Mouse (Mus musculus): ENCODE measurements around the gene Wwc2. TPM values are rescaled to one million over a fixed set of nuclear protein-coding genes. Genes with fewer than 3 reads are reported as not detected.

Wwc2 gene
- total RNA-seq, 2 experiments from 2014 or later: 2.1 to 2.3 TPM

- ATAC-seq (ENCODE audit: poor library complexity, severe bottlenecking): no peak
These were observed 83.7 kb downstream of the Wwc2 start for GRCm38 (mm10) chr8:47907056-47907455.

- no peak for ATAC-seq (ENCODE audit: poor library complexity, severe bottlenecking)
These were observed 84.6 kb downstream of the Wwc2 start for GRCm38 (mm10) chr8:47906142-47906541.

GRCm38 (mm10) chr8:47905256-47905655, 85.5 kb downstream of the Wwc2 start:
- no peak for ATAC-seq (ENCODE audit: poor library complexity, severe bottlenecking)

DNA sequence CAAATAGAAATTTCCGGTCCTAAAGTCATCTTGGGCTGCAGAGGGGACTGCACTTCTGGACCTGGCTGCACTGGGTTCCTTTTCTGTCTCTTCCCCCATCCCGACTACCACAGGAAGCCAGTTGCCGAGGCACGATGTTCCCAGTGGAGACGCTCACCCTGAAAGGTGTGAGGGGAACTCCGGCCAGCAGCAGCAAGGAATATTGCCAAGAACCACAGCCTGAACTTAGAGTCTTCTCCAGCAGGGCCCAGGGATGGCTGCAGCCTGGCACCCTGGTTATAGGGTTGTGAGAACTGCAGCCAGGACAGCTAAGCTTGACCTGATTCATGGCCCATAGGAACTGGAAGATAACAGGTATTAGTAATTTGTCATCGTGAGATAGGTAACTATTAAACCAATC, 86.7 kb downstream of the Wwc2 start:
- ATAC-seq (ENCODE audit: poor library complexity, severe bottlenecking): no peak

DNA sequence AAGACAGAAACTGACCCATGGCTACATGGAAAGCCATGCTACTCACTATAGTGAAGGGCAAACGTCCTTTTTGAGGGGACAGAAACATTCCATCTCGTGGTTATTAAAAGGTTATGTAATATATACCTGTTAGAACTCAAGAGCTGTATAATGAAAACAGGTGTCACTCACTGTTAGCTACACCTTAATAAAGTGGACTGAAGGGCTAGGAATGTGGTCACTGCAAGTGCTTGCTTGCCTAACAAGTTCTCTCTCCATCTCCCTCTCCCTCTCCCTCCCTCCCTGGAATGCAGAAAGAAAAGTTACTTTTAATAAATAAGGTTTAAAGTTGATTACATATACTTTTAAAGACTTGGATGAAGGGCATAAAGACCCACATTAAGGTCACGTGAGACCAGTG, 88.0 kb downstream of the Wwc2 start:
- ATAC-seq (ENCODE audit: poor library complexity, severe bottlenecking): no peak

GRCm38 (mm10) chr8:47900361-47900760, 90.4 kb downstream of the Wwc2 start:
- ATAC-seq (ENCODE audit: poor library complexity, severe bottlenecking): no peak

DNA sequence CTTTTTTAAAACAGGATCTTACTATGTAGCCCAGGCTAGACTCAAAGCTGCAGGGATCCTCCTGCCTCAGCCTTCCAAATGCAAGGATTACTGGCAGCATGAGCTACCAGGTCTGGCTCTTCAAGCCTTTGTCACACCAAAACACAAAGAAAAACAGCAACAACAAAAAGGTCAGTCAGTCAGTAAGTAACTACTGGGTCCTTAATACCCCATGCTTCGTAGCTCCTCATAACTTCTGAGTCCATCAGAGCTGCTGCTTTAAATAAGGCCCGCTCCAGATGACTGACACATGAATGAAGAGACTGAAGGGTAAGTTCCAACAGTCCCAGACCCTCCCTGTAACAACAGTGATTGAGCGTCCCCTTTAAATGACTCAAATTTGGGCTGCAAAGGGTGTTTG, 90.8 kb downstream of the Wwc2 start:
- ATAC-seq (ENCODE audit: poor library complexity, severe bottlenecking): no peak

DNA sequence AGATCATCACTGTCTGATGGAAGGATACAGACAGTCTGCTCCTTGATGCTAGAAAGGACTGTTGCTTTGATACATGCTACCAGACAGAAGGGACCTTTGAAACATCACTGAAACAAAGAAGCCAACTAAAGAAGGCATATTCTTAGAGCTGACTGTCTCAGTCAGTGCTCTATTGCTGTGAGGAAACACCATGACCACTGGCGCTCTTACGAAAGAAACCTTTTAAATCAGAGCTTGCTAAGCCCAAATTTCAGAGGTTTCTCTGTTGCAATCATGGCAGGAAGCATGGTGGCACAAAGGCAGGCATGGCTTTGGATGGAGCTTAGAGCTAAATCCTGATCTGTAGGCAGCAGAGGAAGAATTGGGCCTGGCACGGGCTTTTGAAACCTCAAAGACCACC, 98.3 kb downstream of the Wwc2 start:
- no peak for ATAC-seq (ENCODE audit: poor library complexity, severe bottlenecking)

GRCm38 (mm10) chr8:47891641-47892040, 99.1 kb downstream of the Wwc2 start:
- no peak for ATAC-seq (ENCODE audit: poor library complexity, severe bottlenecking)

DNA sequence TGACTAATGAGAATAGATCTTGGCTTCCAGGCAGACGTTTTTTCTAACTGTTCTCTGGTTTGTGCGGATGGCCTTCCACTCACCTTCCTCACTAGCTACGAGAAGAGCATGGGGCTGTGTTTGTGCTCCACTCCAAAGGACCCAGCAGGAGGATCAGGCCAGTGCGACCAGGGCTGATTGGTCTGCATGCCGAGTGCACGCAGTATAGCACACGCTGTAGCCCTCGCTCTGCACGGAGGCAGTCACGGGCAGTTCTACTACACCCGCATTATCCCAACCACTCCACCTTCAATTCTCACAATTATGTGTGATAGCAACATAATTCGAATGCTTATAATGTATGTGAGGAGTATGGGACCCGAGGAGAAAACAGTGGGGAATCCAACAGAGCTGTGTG, 99.9 kb downstream of the Wwc2 start:
- no peak for ATAC-seq (ENCODE audit: poor library complexity, severe bottlenecking)

DNA sequence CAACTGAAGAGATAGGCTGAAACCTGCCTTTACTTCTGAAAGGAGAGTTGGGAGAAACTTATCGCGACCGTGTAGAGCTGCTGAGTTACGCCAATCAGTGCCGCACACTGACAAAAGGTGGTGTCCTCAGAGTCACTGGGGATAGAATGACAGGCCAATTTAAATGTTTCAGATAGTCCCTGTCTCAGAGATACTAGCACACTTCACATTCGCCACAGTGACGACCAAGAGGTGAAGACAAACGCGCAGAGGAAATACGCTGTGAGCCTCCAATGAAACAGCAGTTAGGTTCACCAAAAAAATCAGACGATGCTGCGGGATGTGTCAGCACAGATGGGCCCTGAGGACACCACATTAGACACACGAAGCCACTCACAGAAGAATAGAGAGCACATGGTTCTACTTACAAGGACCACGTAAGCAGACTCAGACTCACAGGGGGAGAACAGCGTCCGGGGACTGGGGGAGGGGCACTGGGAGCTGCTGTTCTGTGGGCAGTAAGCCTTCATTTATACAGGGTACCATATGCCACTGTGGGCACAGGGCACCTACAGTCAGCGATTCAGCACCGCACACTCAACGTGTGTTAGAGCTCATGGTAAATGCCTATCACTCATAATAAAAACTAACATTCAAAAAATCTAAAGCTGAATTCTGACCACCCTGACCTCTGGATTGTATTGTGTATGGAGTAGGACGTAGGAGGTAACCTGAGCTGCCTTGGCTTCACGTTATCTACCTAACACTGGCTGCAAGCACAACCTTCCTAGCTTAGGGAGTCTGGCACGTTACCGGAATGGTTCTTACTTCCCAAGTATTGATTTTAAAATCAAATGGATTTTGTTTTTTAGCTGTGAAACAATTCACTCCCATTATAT, 100.5 kb downstream of the Wwc2 start:
- ATAC-seq (ENCODE audit: poor library complexity, severe bottlenecking): no peak

- no peak for ATAC-seq (ENCODE audit: poor library complexity, severe bottlenecking)
These were observed 101.7 kb downstream of the Wwc2 start for GRCm38 (mm10) chr8:47888841-47889570.

DNA sequence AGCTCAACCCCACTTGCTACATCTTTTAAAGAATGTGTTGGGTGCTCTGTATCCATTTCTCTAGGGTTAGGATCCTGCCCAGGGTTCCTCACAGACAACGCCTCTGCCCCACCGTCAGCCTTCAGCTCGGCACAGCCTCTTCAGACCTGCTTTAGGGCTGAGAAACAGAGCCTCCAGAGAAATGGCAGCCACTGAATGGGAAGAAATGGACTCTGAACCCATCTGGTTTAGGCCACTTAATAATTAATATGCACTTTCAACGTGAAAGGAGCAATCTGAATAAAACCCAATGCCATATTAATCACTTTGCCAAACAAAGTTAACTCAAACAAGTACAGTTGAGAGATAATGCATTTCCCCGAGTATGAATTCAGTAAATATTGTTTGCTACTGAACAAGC, 106.4 kb downstream of the Wwc2 start:
- no peak for ATAC-seq (ENCODE audit: poor library complexity, severe bottlenecking)

DNA sequence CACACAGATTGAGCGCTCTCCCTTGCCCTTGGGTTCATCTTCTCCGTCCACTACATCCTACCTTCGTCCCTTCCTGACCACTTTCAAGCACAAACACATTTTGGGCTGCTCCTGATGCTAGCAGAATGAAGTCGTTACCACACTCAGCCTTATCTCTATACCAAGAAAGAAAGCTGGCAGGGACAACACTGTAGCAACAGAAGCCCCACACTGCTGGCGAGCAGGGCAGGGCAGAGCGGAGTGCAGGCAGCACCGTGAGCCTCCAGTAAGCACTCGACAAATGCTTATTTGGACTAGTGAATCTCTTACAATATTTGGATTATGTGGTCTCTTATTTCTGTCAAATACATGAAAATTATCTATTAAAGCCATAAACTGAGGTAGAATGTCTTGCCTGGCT, 107.0 kb downstream of the Wwc2 start:
- no peak for ATAC-seq (ENCODE audit: poor library complexity, severe bottlenecking)

GRCm38 (mm10) chr8:47878516-47878915, 112.2 kb downstream of the Wwc2 start:
- ATAC-seq (ENCODE audit: poor library complexity, severe bottlenecking): no peak

GRCm38 (mm10) chr8:47875865-47876264, 114.9 kb downstream of the Wwc2 start:
- ATAC-seq (ENCODE audit: poor library complexity, severe bottlenecking): no peak

- ATAC-seq (ENCODE audit: poor library complexity, severe bottlenecking): no peak
These were observed 116.1 kb downstream of the Wwc2 start for GRCm38 (mm10) chr8:47874497-47875178.

DNA sequence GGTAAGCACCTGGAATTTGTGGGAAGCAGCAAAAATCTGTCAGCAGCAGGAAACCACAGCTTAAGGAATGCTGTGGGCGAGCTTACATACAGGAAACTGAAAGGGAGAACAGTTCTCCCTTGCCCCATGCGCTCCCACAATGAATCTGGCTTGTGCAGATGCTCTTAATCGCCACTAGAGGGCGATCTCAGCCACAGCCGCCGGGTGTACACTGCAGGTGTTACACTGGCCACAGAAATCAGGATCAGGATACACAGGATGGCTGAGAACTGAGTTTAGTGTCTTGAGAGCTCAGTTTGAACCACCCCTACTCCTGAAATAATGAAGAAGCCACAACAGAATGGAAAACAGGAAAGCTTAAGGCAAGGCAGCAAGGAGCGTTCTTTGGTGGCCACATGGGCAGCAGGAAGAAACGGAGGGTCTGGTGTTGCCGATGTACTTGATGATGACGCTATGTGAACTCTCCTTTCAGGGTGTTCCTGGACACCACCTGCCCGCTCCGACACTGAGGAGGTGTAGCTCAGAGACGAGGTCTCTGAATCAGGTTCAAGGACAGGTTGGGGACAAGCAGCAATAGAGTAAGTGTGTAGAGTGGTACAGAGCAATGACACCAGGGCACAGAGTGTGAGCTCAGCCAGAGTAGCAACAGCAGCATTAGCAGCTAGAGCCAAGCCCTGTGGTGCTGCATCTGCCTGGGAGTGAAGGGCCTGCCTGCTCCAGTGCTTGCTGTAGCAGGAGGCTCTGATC, 118.2 kb downstream of the Wwc2 start:
- peak; percentile 91 for ATAC-seq (ENCODE audit: poor library complexity, severe bottlenecking)

GRCm38 (mm10) chr8:47867067-47867466, 123.7 kb downstream of the Wwc2 start:
- ATAC-seq (ENCODE audit: poor library complexity, severe bottlenecking): peak; percentile 100

DNA sequence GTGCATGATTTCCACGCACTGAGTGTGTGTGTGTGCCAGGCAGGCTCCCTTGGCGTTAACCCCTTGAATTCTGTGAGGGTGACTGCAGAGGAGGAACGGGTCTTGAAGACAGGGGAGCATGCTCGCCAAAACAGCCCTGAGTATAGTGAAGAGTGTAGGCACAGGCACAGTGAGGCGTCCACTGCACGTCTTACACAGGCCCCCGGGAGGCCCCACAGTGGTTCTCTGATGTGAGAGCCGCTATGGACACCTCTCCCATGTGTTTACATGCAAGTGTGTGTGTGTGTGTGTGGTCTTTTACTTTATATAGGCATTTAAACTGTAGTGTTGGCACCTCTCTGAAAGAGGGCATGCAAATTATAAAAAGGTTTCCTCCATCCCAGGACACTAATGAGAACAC, 124.2 kb downstream of the Wwc2 start:
- no peak for ATAC-seq (ENCODE audit: poor library complexity, severe bottlenecking)

- ATAC-seq (ENCODE audit: poor library complexity, severe bottlenecking): no peak
These were observed 131.5 kb downstream of the Wwc2 start for GRCm38 (mm10) chr8:47859259-47859658.

Measured in megakaryocyte, adult 5-6 weeks (primary cell).